Mouse (Mus musculus) frontal cortex, adult 2 months (tissue): Measurements from ENCODE around the gene Sox5. TPM values are rescaled to one million over a fixed set of nuclear protein-coding genes. Genes with fewer than 3 reads are reported as not detected.

ENCODE experiments used
- DNase-seq, 2 experiments: peaks; one replicate each; pipeline ENCODE4 v3.0.0; 2022; ENCODE audit warnings: low spot score in 1 of 2; ENCODE audit errors: extremely low spot score in 1 of 2
- polyA plus RNA-seq: library from polyadenylated mRNA; depleted of rRNA; stranded (reverse); fragments of >200 nt; gene quantifications from 2 replicates; pipeline ENCODE4 v1.2.3, GENCODE M21; 2012

Gene Sox5
- polyA plus RNA-seq, 1 experiment: 27.9 TPM

GRCm38 (mm10) chr6:144772985-144773384 is 8.8 kb downstream of the Sox5 start:
- DNase-seq: peak in 1 of 2 experiments; percentile 39

GRCm38 (mm10) chr6:144772175-144772918 is 9.4 kb downstream of the Sox5 start:
- DNase-seq: no peak

- peak in 1 of 2 experiments; percentile 26 for DNase-seq
Measured at GRCm38 (mm10) chr6:144769060-144769459, 12.7 kb downstream of the Sox5 start.

GRCm38 (mm10) chr6:144761902-144762301 is 19.9 kb downstream of the Sox5 start:
- DNase-seq: no peak

- no peak for DNase-seq
Measured at GRCm38 (mm10) chr6:144759193-144759592, 22.6 kb downstream of the Sox5 start.

GRCm38 (mm10) chr6:144757414-144757813 is 24.4 kb downstream of the Sox5 start:
- no peak for DNase-seq

- no peak for DNase-seq
Measured at GRCm38 (mm10) chr6:144756444-144756843, 25.3 kb downstream of the Sox5 start.

GRCm38 (mm10) chr6:144755304-144755703 is 26.5 kb downstream of the Sox5 start:
- DNase-seq: no peak

GRCm38 (mm10) chr6:144754366-144754765 is 27.4 kb downstream of the Sox5 start:
- no peak for DNase-seq

- no peak for DNase-seq
Measured at GRCm38 (mm10) chr6:144753963-144754296, 27.8 kb downstream of the Sox5 start.

GRCm38 (mm10) chr6:144753225-144753962 is 28.4 kb downstream of the Sox5 start:
- DNase-seq: peak; percentile 13 to 46

- DNase-seq: no peak
Measured at GRCm38 (mm10) chr6:144751581-144751980, 30.2 kb downstream of the Sox5 start.

GRCm38 (mm10) chr6:144750197-144750596 is 31.6 kb downstream of the Sox5 start:
- DNase-seq: no peak

GRCm38 (mm10) chr6:144746436-144746835 is 35.3 kb downstream of the Sox5 start:
- DNase-seq: peak in 1 of 2 experiments; percentile 31

GRCm38 (mm10) chr6:144742559-144742958 is 39.2 kb downstream of the Sox5 start:
- no peak for DNase-seq

- DNase-seq: no peak
Measured at GRCm38 (mm10) chr6:144741080-144741655, 40.6 kb downstream of the Sox5 start.

GRCm38 (mm10) chr6:144740343-144740742 is 41.4 kb downstream of the Sox5 start:
- no peak for DNase-seq

GRCm38 (mm10) chr6:144739753-144740152 is 42.0 kb downstream of the Sox5 start:
- no peak for DNase-seq

GRCm38 (mm10) chr6:144737786-144738185 is 44.0 kb downstream of the Sox5 start:
- no peak for DNase-seq

GRCm38 (mm10) chr6:144731251-144731970 is 50.4 kb downstream of the Sox5 start:
- no peak for DNase-seq

- no peak for DNase-seq
Measured at GRCm38 (mm10) chr6:144723530-144724144, 58.1 kb downstream of the Sox5 start.
